Mouse (Mus musculus): ENCODE results near the gene Eif2b5. TPM values are rescaled to one million over a fixed set of nuclear protein-coding genes. Genes with fewer than 3 reads are reported as not detected.
"Not testable (repeated sequence)": the region's sequence is repeated elsewhere in the genome, so short reads cannot be mapped to it uniquely, and the experiment has no call there.

Eif2b5 gene
- 108 TPM for polyA plus RNA-seq (2012; fragmentation: generic; extraction: Trizol)
- long read RNA-seq, experiment 1, transcript Eif2b5-201 (16 exons, 2,554 nt): major isoform, 40 of 65 reads
- long read RNA-seq, experiment 1, partial matches to known transcripts: 20 of 65 reads
- long read RNA-seq, experiment 1, other reads (novel, unspliced or antisense): 5 of 65 reads
- long read RNA-seq, experiment 2, transcript Eif2b5-201 (16 exons, 2,554 nt): major isoform, 469 of 543 reads
- long read RNA-seq, experiment 2, partial matches to known transcripts: 30 of 543 reads
- long read RNA-seq, experiment 2, other reads (novel, unspliced or antisense): 44 of 543 reads

DNA sequence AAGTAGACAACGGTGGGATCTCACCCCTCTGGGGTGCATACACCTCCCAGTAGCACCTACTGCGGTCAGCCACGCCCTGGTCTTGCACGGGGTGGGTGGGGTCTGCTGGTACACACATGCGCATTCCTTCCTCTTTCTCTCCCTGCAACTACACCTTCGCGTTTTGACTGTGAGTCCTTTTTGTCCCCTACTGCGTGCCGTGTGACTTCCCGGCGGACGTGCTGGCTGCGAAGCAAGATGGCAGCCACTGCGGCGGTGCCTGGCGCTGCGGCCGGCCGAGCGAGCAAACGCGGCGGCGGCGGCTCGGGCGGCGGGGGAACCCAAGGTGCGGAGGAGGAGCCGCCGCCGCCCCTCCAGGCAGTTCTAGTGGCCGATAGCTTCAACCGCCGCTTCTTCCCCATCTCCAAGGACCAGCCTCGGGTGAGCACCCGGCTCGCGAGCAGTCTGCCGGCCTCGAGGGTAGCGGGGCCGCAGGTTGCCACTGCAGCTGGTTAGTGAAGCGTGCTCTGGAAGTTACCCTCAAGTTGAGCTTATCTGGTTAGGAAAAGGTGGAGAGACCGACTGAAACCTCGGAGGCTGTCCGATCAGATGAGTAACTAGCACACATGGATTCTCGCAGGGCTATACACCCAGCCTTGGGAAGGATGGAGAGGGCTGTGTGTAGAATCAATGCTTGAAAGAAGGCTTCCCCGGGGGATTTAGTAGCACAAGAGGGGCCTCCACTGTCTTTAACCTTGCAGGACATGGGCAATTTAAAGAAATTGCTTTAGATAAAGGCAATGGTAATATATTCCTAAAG is at the start of gene Eif2b5:
Gene Eif2b5, plus strand, starts transcription at position 141 of the 799 bp plus-strand sequence.
- peaks cover 11% of the 10 kb centered on the region for H3K79me3 ChIP-seq (ENCODE audit: low read depth)
- peaks cover 25% of the 10 kb centered on the region for H3K79me2 ChIP-seq (ENCODE audit: control insufficient read depth, insufficient read depth)
- H3ac ChIP-seq (ENCODE audit: control insufficient read depth, insufficient read length, low read depth): peak within 1 kb of the TSS; percentile 92
- H3K27me3 ChIP-seq (ENCODE audit: control insufficient read depth, insufficient read depth, insufficient read length): no peaks in the 10 kb centered on the region
- peaks cover 41% of the 10 kb centered on the region for H3K36me3 ChIP-seq (ENCODE audit: control insufficient read depth, insufficient read depth)
- TF ChIP-seq MYOD1 (IDR thresholded peaks at IDR 0.05; ENCODE audit: control insufficient read depth, insufficient read length, low read depth) (no peak), USF1 (IDR thresholded peaks at IDR 0.05; ENCODE audit: low read depth) (no peak), MYOG (IDR thresholded peaks at IDR 0.05; ENCODE audit: control insufficient read depth, extremely low read depth, insufficient read length) (no peak), MAX (IDR thresholded peaks at IDR 0.05) (no peak), CTCF (IDR thresholded peaks at IDR 0.05; ENCODE audit: control insufficient read depth, insufficient read depth, insufficient read length) (no peak), FOSL1 (IDR thresholded peaks at IDR 0.05; ENCODE audit: insufficient read depth, low read length, poor library complexity, severe bottlenecking) (no peak), CEBPB (IDR thresholded peaks at IDR 0.05; ENCODE audit: low read depth) (no peak)
- peak within 1 kb of the TSS; percentile 88 for H3K4me3 ChIP-seq (ENCODE audit: insufficient read depth, poor library complexity, severe bottlenecking)

- no peaks in the 10 kb centered on the region for H3K36me3 ChIP-seq (ENCODE audit: control insufficient read depth, insufficient read depth)
- no peak overlapping the region for H3K4me3 ChIP-seq (ENCODE audit: insufficient read depth, poor library complexity, severe bottlenecking)
- H3K27me3 ChIP-seq (ENCODE audit: control insufficient read depth, insufficient read depth, insufficient read length): no peaks in the 10 kb centered on the region
- H3K79me2 ChIP-seq (ENCODE audit: control insufficient read depth, insufficient read depth): no peaks in the 10 kb centered on the region
- no peak for TF ChIP-seq FOSL1 (IDR thresholded peaks at IDR 0.05; ENCODE audit: insufficient read depth, low read length, poor library complexity, severe bottlenecking)
- TF ChIP-seq CEBPB (IDR thresholded peaks at IDR 0.05; ENCODE audit: low read depth): no peak
- no peak for TF ChIP-seq MYOG (IDR thresholded peaks at IDR 0.05; ENCODE audit: control insufficient read depth, extremely low read depth, insufficient read length)
- no peak for TF ChIP-seq MAX (IDR thresholded peaks at IDR 0.05)
- TF ChIP-seq MYOD1 (IDR thresholded peaks at IDR 0.05; ENCODE audit: control insufficient read depth, insufficient read length, low read depth): no peak
- TF ChIP-seq USF1 (IDR thresholded peaks at IDR 0.05; ENCODE audit: low read depth): no peak
- no peak for TF ChIP-seq CTCF (IDR thresholded peaks at IDR 0.05; ENCODE audit: control insufficient read depth, insufficient read depth, insufficient read length)
- no peak overlapping the region for H3ac ChIP-seq (ENCODE audit: control insufficient read depth, insufficient read length, low read depth)
- H3K79me3 ChIP-seq (ENCODE audit: low read depth): no peaks in the 10 kb centered on the region
These were observed 46.8 kb upstream of the Eif2b5 start for GRCm38 (mm10) chr16:20451774-20452173.

DNA sequence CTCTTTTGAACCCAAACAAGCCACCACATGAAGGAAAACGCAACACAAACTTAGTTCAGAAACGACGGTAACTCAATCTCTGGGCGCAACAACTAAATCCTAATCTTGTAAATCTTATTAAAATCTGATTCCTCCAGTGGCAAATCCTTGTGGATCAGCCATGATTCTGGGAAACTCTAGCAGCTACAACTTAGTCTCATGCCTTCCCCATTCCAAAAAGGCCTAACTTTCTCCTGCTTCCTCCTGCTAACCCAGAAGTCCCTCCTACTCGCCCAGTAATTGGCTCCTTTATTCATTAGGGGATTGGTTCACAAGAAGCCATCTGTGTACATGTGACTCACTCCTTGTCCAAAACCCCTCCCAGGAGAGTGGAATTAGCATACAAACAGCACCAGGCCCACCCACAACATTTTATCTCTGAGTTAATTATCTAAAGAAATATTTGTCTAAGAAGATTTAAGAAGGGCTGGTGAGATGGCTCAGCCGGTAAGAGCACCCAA is 44.4 kb upstream of the Eif2b5 start:
- TF ChIP-seq MYOD1 (IDR thresholded peaks at IDR 0.05; ENCODE audit: control insufficient read depth, insufficient read length, low read depth) (no peak), USF1 (IDR thresholded peaks at IDR 0.05; ENCODE audit: low read depth) (no peak), FOSL1 (IDR thresholded peaks at IDR 0.05; ENCODE audit: insufficient read depth, low read length, poor library complexity, severe bottlenecking) (no peak), MAX (IDR thresholded peaks at IDR 0.05) (no peak), CTCF (IDR thresholded peaks at IDR 0.05; ENCODE audit: control insufficient read depth, insufficient read depth, insufficient read length) (no peak), CEBPB (IDR thresholded peaks at IDR 0.05; ENCODE audit: low read depth) (no peak), MYOG (IDR thresholded peaks at IDR 0.05; ENCODE audit: control insufficient read depth, extremely low read depth, insufficient read length) (no peak)
- no peaks in the 10 kb centered on the region for H3K79me3 ChIP-seq (ENCODE audit: low read depth)
- no peaks in the 10 kb centered on the region for H3K27me3 ChIP-seq (ENCODE audit: control insufficient read depth, insufficient read depth, insufficient read length)
- H3K36me3 ChIP-seq (ENCODE audit: control insufficient read depth, insufficient read depth): no peaks in the 10 kb centered on the region
- H3K4me3 ChIP-seq (ENCODE audit: insufficient read depth, poor library complexity, severe bottlenecking): no peak overlapping the region
- no peak overlapping the region for H3ac ChIP-seq (ENCODE audit: control insufficient read depth, insufficient read length, low read depth)
- H3K79me2 ChIP-seq (ENCODE audit: control insufficient read depth, insufficient read depth): no peaks in the 10 kb centered on the region

GRCm38 (mm10) chr16:20456106-20456505 is 42.5 kb upstream of the Eif2b5 start:
- Histone ChIP-seq H3K27me3 (ENCODE audit: control insufficient read depth, insufficient read depth, insufficient read length) (no peaks in the 10 kb centered on the region), H3K36me3 (ENCODE audit: control insufficient read depth, insufficient read depth) (no peaks in the 10 kb centered on the region), H3K4me3 (ENCODE audit: insufficient read depth, poor library complexity, severe bottlenecking) (no peak overlapping the region), H3K79me3 (ENCODE audit: low read depth) (no peaks in the 10 kb centered on the region), H3ac (ENCODE audit: control insufficient read depth, insufficient read length, low read depth) (no peak overlapping the region), H3K79me2 (ENCODE audit: control insufficient read depth, insufficient read depth) (no peaks in the 10 kb centered on the region)
- TF ChIP-seq USF1 (IDR thresholded peaks at IDR 0.05; ENCODE audit: low read depth): no peak

- not testable (repeated sequence) for H3K27me3 ChIP-seq (ENCODE audit: control insufficient read depth, insufficient read depth, insufficient read length); H3K36me3 ChIP-seq (ENCODE audit: control insufficient read depth, insufficient read depth); H3K4me3 ChIP-seq (ENCODE audit: insufficient read depth, poor library complexity, severe bottlenecking); H3K79me3 ChIP-seq (ENCODE audit: low read depth); H3K79me2 ChIP-seq (ENCODE audit: control insufficient read depth, insufficient read depth); H3ac ChIP-seq (ENCODE audit: control insufficient read depth, insufficient read length, low read depth)
These were observed 39.9 kb upstream of the Eif2b5 start for GRCm38 (mm10) chr16:20458736-20459135.

DNA sequence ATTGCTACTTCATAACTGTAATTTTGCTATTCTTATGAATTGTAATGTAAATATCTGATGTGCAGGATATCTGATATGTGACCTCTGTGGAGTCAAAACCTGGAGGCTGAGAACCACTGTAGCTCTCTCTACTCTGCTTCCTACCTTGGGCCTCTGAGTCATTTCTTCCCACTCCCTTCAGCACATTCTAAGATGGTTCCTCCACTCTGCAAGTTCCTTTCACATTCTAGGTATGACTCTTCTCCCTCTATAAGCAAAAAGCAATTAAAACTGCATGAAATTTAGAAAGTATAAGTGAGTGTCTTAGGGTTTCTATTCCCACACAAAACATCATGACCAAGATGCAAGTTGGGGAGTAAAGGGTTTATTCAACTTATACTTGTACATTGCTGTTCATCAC is 33.9 kb upstream of the Eif2b5 start:
- Histone ChIP-seq H3K4me3 (ENCODE audit: insufficient read depth, poor library complexity, severe bottlenecking) (no peak overlapping the region), H3K79me3 (ENCODE audit: low read depth) (no peaks in the 10 kb centered on the region), H3K36me3 (ENCODE audit: control insufficient read depth, insufficient read depth) (no peaks in the 10 kb centered on the region), H3K79me2 (ENCODE audit: control insufficient read depth, insufficient read depth) (no peaks in the 10 kb centered on the region), H3ac (ENCODE audit: control insufficient read depth, insufficient read length, low read depth) (no peak overlapping the region), H3K27me3 (ENCODE audit: control insufficient read depth, insufficient read depth, insufficient read length) (no peaks in the 10 kb centered on the region)
- TF ChIP-seq MYOG (IDR thresholded peaks at IDR 0.05; ENCODE audit: control insufficient read depth, extremely low read depth, insufficient read length): no peak
- no peak for TF ChIP-seq CEBPB (IDR thresholded peaks at IDR 0.05; ENCODE audit: low read depth)
- TF ChIP-seq MAX (IDR thresholded peaks at IDR 0.05): no peak
- TF ChIP-seq CTCF (IDR thresholded peaks at IDR 0.05; ENCODE audit: control insufficient read depth, insufficient read depth, insufficient read length): no peak
- TF ChIP-seq MYOD1 (IDR thresholded peaks at IDR 0.05; ENCODE audit: control insufficient read depth, insufficient read length, low read depth): no peak
- TF ChIP-seq FOSL1 (IDR thresholded peaks at IDR 0.05; ENCODE audit: insufficient read depth, low read length, poor library complexity, severe bottlenecking): no peak
- TF ChIP-seq USF1 (IDR thresholded peaks at IDR 0.05; ENCODE audit: low read depth): no peak
